Mouse (Mus musculus) liver, postnatal 0 days (tissue): ENCODE results near the gene Nmt1.

ENCODE experiments used
- CTCF ChIP-seq: sonication (generic); IDR thresholded peaks from 2 replicates; pipeline ENCODE4 v1.5.1; 2016; ENCODE audit warnings: antibody characterized with exemption, low read depth
- EP300 ChIP-seq: IDR thresholded peaks from 2 replicates; pipeline ENCODE4 v1.6.1; 2016; ENCODE audit warnings: antibody characterized with exemption, low read depth, mild to moderate bottlenecking

DNA sequence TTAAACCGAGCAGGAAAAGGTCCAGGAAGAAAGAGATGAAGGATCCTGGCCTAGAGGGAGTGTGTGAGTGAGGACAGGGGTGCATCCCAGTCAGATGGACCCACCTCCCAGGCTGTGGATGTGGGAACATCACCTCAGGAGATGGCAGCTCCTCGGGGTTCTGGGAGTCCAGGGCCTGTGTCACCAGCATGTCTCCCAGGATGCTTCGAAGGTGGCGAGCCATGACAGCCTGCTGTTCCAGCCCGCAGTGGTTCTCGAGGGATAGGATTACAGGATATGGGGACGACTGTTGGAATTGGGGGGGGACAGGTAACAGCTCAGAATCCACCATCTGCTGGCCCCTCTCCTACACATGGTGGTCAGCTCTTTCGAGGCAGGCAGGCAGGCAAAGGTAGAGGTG is 48.6 kb downstream of the Nmt1 start:
- TF ChIP-seq EP300 (no peak), CTCF (no peak)
